Mouse (Mus musculus) R1 (cell line): Measurements from ENCODE around the gene Tmem87b.

Experiments used
- DNase-seq: peaks from one replicate; pipeline ENCODE4 v3.0.0-alpha.2; 2018; ENCODE audit warnings: low read depth, low spot score

The Tmem87b gene

GRCm38 (mm10) chr2:128887866-128888550, 70.1 kb downstream of the Tmem87b start:
- peak; percentile 41 for DNase-seq

- peak; percentile 82 for DNase-seq
These were observed 72.9 kb downstream of the Tmem87b start for GRCm38 (mm10) chr2:128890661-128891335.

GRCm38 (mm10) chr2:128892180-128892721, 74.3 kb downstream of the Tmem87b start:
- peak; percentile 83 for DNase-seq

- no peak for DNase-seq
These were observed 84.9 kb downstream of the Tmem87b start for GRCm38 (mm10) chr2:128902843-128903242.

GRCm38 (mm10) chr2:128903661-128904060, 85.7 kb downstream of the Tmem87b start:
- DNase-seq: no peak
